Mouse (Mus musculus): ENCODE results near the gene Ptgir.

Gene Ptgir

DNA sequence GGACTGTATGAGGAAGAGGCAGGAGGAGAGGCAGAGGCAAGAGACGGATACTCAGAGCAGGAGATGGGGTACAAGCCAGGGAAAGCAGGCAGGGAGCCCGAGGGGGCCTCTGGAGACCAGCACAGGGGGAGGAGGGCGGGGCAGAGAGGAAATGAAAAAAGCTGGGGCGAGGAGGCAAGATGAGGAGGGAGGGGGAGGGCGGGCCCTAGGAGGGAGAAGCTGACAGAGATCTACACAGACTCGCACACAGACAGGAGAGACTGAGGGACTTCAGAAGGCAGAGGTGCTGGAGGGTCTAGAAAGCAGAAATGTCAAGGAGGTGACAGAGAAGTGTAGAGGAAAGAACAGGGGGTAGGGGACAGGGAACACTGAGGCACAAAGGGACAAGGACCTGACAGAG is at the start of gene Ptgir:
Gene Ptgir (plus strand): TSS at position 210 of the 400 bp plus-strand sequence.
- DNase-seq (ENCODE audit: low spot score), result no peak

DNA sequence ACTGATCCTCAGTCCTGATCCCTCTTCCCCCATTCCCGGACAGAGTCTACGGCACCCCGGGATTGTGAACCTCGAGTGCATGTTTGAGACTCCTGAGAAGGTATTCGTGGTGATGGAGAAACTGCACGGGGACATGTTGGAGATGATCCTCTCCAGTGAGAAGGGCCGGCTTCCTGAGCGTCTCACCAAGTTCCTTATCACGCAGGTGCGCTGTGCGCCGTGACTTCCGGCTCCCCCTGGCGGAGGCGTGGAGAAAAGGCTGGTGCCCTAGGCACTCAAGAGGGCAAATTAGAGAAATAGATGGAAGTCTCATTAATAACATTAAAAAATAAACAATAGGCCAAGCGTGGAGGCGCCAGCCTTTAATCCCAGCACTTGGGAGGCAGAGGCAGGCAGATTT is 48.0 kb upstream of the Ptgir start:
- no peak for DNase-seq (ENCODE audit: low spot score)

DNA sequence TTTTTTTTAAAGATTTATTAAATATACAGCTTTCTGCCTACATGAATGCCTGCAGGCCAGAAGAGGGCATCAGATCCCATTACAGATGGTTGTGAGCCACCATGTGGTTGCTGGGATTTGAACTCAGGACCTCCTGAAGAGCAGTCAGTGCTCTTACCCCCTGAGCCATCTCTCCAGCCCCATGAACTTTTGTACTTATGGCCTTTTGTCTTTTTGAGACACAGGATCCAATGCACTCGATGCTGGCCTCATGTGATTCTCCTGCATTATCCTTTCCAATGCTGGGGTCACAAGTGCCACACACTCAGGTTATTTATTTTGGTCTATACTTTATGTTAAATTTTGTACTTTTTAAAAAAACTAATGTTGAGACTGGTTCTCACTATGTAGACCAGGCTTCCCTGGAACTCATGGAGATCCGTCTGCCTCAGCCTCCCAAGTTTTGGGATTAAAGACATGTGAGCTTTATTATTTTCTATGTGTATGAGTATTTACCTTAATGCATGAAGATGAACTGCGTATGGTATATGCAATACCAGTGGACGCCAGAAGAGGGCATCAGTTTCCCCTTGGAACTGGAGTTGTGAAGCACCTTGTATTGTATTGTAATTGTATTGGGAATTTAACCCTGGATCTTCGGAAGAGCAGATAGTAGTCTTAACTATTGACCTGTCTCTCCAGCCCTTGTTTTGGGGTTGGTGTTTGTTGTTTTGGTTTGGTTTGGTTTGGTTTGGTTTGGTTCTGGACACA is 46.2 kb upstream of the Ptgir start:
- peak; percentile 66 for DNase-seq (ENCODE audit: low spot score)

DNA sequence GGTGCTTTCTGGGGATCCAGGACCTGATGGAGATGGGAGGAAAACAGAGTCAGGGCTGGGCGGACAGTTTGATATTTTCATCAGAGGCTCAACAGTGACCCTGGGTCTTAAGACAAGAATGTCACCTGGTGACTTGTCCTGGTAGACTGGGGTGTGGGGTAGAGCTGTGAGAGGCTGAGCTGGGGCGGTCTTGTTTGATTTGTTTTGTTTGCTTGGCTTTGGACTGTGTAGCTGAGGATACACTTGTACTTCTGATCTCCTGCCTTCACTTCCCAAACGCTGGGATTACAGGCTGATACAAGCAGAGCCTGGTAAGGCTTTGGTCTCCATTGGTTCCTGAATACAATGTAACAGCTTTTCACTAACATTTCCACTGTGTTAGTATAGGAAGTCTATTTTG is 38.8 kb upstream of the Ptgir start:
- no peak for DNase-seq (ENCODE audit: low spot score)

DNA sequence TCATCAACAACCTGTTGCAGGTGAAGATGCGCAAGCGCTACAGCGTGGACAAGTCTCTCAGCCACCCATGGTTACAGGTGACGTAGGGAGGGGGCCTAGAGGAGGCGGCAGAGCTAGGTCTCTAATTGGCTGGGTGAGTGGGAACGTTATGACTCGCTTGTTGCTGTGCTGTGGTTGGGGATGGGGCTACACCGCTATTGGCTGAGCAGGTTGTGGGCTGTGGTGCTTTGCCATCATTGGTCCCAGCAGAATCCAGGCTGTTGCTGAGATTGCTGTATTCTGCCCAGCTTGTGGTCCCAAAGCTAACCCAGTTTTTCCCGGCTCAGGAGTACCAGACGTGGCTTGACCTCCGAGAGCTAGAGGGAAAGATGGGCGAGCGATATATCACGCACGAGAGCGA is 36.8 kb upstream of the Ptgir start:
- no peak for DNase-seq (ENCODE audit: low spot score)

DNA sequence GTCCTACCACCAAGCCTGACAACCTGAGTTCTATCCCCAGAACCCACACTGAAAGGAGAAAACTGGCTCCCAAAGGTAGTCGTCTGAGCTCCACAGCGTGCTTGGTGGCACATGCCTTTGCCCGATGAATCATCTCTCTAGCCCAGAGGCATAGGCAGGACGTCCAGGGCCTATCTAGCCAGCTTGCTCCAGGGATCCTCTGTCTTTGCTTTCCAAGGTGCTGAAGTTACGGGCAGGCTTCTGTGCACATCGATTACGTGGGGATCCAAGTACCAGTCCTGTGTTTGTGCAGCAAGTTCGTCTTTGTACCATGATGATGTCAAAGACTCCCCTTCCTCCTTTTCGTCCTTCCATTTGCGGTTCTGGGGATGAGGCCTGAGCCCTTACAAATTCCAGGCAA is 34.7 kb upstream of the Ptgir start:
- DNase-seq (ENCODE audit: low spot score), result no peak

DNA sequence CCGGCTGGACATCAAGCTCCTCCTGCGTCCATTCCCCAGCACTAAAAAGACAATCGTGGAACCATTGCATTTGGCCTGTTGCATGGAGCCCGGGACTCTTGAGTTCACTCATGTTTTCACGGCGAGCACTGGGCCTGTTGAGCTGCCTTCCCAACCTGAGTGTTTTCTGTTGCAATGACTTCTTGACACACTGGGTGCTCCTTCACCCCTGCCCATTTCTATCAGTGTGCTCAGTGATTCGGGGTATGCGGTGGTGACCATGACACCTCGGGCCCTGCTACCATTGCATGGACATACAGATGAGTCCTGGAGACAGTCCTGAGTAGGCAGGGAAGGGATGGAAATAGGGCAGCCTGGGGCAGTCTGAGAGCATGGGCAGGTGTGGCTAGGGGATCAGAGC is 33.8 kb upstream of the Ptgir start:
- DNase-seq (ENCODE audit: low spot score), result no peak

DNA sequence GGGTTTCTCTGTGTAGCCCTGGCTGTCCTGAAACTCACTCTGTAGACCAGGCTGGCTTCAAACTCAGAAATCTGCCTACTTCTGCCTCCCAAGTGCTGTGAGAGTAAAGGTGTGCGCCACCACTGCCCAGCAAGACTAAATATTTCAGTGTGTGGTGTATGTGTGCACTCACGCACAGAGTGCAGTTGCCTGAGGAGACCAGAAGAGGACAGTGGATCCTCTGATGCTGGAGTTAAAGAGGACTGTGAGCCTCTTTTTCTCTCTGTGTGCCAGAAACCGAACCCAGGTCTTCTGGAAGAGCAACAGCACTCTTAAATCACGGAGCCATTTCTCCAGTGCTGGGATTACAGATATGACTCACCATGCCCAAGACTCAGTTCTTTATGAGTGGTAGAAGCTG is 32.9 kb upstream of the Ptgir start:
- DNase-seq (ENCODE audit: low spot score), result no peak

DNA sequence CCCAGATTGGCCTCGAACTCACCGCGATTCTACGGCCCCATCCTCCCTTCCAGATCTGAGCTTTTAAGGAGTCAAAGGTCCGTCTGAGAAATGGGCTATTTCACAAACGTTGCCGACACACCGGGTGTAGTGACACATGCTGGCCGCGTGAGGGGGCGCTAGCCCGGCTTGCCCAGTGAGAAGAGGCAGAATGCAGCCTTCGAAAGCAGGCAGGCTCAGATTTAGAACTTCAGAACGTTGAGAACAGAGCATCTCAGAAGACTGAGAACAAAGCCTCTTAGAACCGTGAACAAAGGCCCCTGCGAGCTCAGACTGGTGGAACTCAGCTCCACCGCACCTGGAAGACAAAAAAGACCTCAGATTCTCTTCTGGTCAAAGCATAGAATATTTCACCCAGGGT is 32.1 kb upstream of the Ptgir start:
- DNase-seq (ENCODE audit: low spot score), result peak; percentile 81

DNA sequence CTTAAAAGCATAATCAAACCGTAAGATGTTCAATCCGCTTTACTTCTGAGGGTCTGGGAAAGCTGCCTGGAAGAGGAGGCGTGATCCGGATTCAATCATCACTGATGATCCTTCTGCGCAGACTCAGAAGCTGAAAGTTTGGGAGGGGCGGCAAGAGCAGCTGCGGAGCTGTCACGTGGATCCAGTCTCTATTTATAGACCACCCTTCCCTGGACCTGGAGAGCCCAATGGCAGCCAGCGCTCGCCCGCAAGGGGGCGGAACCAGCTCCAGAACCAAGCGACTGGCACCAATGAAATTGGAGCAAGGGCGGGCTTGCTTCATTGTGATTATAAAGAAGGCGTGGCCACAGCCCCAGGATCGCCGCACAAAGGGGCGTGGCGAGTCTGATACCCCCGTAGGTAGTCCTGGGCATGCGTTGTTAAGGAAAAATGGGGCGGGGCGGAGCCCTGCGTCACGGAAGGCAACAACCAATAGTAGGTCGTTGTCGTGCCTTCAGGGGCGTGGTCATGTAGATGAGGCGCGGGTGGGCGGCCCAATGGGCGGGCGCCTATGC is 31.5 kb upstream of the Ptgir start:
- DNase-seq (ENCODE audit: low spot score), result peak; percentile 99

DNA sequence AGATGAGACGGTGACA is 31.2 kb upstream of the Ptgir start, which contains the start of gene Dact3:
Gene Dact3 (plus strand): TSS at position 8 of the 16 bp plus-strand sequence.
- DNase-seq (ENCODE audit: low spot score), result no peak

DNA sequence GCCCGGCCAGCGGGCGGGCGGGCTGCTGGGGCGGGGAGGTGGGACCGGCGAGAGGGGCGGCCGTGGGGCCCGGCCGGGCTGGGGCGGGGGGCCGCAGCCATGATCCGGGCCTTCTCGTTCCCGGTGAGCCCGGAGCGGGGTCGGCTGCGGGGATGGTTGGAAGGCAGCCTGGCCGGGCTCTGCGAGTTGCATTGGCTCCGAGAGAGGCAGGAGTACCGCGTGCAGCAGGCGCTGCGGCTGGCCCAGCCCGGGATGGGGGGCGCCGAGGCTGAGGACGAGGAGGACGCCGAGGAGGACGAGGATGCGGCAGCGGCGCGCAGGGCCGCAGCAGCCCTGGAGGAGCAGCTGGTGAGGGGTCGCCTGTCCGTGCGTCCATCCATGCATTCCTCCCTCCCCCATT is 31.0 kb upstream of the Ptgir start:
- no peak for DNase-seq (ENCODE audit: low spot score)

DNA sequence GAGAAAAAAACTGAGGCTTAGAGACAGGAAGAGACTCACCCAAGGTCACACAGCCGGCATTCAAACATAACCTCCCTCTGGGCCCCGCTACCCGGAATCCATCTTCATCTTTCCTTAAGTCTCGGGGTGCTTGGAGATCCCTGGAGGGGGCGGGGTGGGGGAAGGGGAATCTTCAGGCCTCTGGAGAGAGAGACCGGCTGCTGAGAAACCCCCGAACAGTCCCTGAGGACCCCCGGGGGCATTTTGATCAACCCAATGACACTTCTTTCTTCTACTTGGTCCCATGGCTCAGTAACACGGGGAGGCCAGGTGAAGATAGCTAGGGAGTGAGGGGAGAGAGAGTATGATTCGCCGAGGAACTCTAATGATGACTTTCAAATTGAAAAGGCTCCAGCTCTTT is 30.3 kb upstream of the Ptgir start:
- no peak for DNase-seq (ENCODE audit: low spot score)

DNA sequence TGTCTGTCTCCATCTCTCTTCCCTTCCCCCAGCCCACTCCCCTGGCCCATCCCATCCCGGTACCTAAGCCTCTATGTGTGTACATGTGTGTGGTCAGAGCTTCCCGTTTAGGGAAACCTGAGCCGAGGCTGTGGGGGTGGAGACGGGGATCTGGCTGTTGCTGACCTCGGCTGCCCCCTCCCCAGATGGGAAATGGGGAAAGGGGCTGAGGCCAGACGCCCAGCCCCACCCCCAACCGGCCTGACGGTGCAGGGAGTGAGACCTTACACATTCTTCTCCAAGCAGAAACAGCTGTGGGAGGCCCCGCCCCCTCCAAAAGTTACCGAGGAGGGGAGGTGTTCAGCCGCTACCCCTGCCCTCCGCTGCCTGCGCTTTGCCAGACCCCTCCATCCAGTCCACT is 29.7 kb upstream of the Ptgir start:
- DNase-seq (ENCODE audit: low spot score), result no peak

DNA sequence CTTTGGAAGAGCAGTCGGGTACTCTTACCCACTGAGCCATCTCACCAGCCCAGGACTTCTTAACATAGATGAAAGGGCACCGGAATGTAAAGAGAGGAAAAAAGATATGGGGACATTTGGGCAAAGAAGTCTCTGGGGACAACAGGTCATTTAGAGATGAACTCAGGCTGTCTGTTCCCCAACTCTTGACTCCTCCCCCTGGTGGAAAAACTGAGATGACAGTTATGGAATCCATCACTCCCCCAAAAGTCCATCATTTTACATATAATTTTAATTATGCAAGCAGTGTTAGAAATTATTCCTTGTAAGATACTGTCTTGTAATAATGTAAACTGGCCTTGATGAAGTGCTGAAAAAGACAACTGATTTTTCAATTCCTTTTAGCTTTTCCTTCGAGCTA is 28.6 kb upstream of the Ptgir start:
- no peak for DNase-seq (ENCODE audit: low spot score)

DNA sequence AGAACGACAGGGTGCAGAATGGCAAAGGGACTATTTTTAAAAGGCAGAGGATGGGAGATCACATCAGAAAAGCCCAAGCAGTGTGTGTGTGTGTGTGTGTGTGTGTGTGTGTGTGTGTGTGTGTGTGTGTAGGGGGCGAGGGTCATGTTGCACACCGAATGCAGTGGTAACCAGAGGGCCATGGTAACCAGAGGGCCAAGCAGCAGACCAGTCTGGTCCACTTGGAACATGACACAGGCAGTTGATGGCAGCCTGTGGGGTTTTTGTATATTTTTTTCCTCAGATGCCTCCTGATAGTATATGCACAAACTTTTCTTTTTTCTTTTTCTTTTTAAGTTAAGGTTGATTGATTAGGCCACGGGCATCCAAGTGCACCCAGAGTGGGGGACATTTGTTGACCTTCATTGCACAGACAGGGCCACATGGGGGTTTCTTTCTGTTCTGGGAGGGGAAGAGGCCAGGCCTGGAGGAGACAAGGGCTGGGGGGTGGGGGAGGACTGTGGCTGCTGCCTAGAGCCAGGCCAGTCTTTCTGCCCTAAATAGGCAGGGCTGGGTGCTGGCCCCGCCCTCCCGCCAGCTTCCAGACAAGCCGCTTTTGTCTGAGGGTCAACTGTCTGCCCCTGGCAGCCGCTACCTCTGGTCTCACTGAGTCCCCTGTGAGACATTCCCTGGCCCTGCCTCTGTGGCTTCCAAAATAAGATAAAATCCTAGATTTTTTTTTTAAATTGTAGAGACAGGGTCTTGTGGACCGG is 26.3 kb upstream of the Ptgir start:
- no peak for DNase-seq (ENCODE audit: low spot score)

DNA sequence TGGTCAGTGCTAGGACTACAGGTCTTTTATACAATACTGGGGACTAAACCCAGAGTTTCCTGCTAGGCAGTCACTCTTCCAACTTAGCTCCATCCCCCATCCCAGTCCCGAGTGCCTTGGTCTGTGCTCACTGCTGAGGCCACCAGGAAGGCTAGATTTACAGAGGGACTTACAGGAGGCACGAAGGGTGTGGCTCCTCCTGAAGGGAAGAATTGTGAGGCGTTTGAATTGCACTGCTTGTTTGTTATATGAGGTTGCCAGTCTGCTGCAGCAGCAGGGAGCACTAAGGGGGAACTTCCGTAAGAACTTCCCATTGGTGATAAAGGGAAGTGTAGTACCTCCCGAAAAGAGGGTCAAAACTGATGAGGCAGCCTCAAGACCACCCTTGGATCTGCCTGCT is 25.7 kb upstream of the Ptgir start:
- no peak for DNase-seq (ENCODE audit: low spot score)

DNA sequence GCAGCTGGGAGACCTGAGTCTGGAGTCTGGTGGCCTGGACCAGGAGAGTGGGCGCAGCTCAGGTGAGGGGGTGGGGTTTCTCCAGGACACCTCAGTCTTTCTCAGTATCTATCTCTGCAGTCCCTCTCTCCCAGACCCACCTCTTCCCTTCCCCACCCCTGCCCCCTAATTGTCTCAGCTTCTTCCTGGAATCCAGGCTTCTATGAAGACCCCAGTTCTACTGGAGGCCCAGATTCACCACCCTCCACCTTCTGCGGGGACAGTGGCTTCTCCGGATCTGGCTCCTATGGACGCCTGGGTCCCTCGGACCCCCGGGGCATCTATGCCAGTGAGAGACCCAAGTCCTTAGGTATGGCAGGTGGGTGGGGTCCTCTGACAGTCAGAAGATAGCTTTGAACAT is 23.1 kb upstream of the Ptgir start:
- DNase-seq (ENCODE audit: low spot score), result no peak

DNA sequence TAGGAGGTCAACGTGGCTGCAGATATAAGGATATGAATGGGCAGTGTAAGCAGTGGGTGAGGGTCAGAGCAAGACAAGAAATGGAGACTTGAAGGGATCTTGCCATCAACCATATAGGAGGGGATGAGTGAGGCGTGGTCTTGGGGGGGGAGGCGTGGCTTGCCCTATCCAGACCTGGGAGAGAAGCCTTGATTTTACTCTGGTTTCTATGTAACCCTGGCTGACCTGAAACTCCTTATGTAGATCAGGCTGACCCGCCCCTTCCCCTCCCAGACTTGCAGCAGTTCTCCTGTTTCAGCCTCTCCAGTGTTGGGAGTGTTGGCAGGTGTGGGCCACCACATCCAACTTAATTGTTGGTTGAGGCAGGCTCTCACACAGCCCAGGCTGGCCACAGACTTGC is 22.0 kb upstream of the Ptgir start:
- no peak for DNase-seq (ENCODE audit: low spot score)

DNA sequence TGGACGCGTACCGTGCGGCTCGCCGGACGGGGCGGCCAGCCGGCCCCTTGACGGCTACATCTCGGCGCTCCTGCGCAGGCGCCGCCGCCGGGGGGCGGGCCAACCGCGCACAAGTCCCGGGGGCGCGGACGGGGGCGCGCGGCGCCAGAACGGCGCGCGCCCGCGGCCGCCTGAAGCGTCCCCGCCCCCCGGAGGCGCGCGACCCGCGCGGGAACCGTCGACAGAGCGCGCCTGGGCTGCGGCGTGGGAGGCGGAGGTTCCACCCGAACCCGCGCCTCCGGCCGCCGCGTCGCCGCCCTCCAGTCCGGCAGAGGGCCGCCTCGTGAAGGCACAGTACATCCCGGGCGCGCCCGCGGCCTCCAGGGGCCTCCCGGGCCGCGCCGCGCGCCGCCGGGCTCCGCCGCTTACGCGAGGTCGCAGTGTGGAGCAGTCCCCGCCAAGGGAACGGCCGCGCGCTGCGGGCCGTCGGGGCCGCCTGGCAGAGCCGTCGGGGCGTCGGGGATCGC is 21.0 kb upstream of the Ptgir start:
- DNase-seq (ENCODE audit: low spot score), result no peak

DNA sequence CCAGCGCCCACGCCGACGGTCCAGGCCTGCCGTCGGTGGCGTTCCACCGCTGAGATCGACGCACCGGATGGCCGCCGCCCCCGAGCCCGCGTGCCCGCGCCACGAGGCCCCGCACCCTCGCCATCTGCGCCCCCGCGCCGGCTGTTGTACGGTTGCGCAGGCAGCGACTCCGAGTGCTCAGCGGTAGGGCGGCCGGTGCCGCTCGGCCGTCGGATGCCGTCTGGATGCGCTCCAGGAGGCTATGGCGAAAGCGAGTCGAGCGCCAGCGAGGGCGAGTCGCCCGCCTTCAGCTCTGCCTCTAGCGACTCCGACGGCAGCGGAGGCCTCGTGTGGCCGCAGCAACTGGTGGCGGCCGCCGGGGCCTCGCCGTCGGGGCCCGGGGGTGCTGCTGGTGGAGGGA is 20.4 kb upstream of the Ptgir start:
- DNase-seq (ENCODE audit: low spot score), result no peak

DNA sequence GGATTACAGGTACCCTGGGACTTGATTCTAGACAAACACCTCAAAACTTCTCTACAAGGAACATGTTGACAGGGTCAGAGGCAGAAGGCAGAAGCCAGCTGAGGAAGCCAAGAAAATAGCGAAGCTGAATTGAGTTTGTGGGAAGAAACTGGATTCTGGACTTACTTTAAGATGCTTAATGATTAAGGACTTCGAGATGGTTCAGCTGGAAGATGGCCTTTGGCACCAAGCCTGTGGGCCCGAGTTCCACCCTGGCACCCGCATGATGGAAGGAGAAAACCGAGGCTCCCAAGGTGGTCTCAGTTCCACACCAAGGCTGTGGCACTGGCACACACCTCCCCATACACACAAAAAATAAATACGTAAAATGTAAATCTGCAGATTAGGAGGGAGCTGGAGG is 15.8 kb upstream of the Ptgir start:
- DNase-seq (ENCODE audit: low spot score), result no peak

DNA sequence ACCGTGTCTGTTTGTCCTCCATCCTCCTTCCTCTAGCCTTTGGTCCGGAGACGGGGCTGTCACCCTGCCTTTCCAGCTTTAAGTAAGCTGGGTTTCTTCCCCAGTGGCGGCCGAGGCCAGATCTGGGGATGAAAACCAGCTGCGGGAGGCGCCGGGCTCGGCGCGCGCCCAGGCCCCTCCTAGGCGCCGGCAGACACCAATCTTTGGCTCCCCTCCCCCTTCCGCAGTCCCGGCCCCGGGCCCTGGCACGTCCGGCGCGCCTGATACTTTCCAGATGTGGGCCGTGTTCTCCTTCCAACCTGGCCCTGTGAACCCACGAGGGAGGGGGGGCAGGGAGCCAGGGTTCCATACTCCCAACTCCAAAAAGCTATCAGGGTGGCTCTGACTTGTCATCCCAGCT is 15.3 kb upstream of the Ptgir start:
- peak; percentile 88 for DNase-seq (ENCODE audit: low spot score)

All from MN1 (cell line).